Mouse (Mus musculus) retina, postnatal 7 days (tissue): ENCODE results near the gene B3gnt9.
A peak's percentile ranks its signal among the peaks of the same experiment; 100 is the strongest.

Experiments
- DNase-seq: peaks from one replicate; pipeline ENCODE4 v3.0.0-alpha.2; 2012; ENCODE audit warnings: low read depth, low spot score

Gene B3gnt9

DNA sequence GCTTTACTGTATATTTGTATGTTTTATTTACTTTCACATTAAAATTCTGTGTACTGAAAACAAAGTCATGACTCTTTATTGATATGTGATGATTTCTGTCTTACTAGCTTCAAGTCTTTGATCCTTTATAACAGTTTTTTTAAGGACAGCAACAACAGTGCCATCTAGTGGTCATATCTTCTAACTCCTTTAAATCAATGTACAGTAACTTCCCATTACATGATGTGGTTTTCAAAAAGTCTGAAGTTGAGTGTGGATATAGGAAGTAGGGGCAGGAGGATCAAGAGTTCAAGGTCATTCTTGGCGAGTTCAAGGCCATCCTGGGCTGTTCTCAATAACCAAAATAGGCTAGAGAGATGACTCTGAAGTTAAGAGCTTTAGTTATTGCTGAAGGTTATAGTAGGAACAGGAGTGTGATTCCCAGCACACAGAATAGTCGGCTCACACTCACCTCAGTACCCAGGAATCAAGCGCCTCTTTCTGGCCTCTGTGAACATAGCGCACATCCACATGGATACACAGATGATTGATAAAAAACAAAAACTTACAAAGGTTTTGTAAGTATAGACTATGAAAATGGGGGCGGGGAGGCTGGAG is 36.9 kb downstream of the B3gnt9 start:
- DNase-seq, result peak; percentile 55

DNA sequence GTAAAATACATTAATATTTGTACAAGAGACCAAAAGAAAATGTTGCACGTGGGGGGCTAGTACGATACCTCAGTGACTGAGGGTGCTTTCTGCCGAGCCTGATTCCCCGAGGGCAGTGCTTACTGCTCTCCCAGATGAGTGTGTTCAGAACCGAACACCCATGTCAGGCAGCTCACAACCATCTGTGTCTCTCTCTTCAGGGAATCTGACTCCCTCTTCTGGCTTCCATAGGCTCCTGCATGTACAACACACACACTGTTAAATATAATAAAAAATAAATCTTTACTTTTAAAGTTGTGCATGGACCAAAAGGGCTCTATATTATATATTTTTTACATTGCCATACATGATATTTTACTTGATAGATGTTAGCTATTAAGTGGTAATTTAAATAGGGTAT is 40.8 kb downstream of the B3gnt9 start:
- DNase-seq, result no peak

DNA sequence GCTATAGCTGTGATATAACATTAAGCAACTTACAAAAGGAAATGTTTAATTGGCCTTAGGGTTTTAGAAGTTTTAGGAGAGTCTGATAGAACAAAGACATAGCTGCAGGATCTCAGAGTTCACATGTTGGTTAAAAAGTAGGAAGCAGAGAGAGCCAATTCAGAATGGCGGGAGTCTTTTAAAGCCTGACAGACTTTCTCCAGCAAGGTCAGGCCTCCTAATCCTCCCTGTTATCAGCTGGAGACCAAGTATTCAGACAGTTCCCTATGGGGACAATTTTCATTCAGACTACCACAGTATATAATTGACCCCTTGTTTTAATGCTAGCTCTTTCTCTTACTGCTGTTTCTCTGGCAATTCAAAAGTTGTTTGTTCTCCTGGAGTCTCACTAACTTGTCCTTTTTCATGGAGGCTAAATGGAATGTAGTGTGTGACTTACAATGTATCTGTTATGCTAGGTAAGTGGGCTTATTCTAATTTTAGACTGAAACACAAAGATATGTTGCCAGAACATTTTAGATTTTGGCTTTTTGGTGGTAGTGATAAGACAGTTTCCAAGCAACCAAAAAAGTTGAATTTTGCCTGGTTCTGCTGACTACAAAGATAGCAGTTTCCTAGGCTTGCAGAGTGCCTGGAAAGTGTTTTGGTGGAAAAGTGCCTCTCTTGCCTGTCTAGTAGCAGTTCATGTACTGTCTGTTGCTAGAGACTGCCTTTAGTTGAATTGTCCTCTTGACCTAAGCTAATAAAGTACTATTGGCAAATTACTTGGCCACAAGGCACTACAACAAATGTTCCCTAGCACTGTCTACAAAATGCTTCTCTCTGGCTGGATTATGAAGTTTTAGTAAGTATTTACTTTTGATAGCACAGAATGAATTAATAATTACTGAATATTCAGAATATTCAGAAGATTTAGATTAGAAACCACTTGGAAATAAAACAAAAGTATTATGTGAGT is 45.5 kb downstream of the B3gnt9 start:
- no peak for DNase-seq

DNA sequence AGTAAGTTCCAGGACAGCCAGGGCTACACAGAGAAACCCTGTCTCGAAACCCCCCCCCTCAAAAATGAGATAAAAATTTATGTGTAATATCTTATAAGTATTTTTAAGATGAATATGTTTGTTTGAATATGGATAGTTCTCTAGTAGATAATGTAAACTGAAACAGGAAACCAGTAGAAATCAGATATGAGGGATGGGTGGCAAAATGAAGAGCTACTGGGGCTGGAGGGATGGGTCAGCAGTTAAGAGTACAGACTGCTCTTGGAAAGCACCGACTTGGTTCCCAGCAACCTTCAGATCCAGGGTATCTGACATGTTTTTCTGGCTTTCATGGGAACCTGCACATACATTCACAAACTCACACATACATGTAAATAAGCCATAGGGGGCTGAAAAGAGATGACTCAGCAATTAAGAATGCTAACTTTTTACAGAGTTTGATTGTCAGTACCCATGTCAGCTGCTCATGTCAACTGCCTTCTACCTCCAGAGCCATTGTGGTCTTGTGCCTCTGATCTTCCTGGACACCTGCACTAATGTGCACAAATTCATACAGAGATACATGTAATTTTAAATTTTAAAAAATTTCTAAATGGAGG is 47.2 kb downstream of the B3gnt9 start:
- no peak for DNase-seq

DNA sequence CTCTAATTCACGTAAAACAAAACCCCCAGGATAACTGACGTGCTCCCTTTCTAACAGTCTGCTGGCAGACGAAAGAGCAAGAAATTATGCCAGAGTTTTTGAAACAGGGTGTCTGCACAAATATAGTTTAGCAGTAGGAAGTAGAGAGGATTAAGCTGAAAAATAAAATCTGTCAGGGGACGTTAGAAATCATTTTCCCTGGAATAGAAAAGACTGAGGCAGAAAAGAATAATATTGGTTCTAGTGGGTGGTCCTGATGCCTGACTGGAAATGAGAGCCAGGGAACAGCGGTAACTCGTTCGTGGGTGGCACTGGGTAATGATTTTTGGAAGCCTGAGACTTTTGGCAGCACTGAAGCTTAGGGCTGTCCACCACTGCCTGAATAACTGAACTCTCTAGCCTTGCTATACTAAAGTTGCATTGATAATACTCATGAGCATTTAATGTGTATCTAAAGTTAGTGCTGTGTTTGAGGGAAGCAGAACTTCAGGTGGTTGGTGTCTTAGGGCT is 48.1 kb downstream of the B3gnt9 start:
- no peak for DNase-seq

DNA sequence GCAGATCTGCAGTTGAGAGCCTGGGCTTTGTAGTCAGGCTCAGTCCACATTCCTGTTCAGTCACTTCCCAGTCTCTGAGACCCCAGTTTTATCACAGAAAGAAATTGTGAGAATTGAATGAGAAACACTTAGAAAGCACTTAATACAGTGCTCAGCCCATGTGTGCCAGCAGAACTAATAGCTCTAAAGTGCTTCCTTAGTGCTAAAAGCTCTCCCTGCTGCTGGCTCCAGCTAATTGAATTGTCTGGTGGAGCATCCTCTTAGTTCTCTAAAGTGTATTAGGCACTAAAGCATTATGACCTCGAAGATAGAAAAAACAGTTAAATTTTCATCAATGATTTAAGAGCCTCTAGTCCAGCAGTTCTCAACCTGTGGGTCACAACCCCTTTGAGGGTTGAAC is 49.2 kb downstream of the B3gnt9 start:
- no peak for DNase-seq
